Mouse (Mus musculus): ENCODE measurements around the gene Mt4.

DNA sequence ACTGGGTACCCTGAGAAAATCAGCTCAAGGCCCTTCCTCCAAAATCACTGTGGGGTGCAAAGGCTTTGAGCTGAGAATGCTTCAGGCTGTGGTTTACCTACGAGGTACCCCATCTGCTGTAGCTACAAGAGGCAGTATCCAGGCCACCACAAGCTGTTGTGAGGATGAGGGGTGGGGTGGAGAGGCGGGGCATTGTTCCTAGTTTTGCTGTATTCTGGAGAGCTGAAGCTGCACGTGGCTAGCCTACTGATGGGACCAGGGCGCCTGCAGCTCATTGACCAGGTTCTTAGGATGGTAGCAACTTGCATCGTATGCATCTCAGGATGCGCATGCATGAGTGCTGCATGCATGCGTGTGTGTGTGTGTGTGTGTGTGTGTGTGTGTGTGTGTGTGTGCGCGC, 15.4 kb upstream of the Mt4 start:
- TF ChIP-seq CTCF (IDR thresholded peaks at IDR 0.05; ENCODE audit: low read depth, low read length) (no peak), POLR2A (IDR thresholded peaks at IDR 0.05; ENCODE audit: borderline replicate concordance, low read depth, low read length) (no peak)

Measured in bone marrow macrophage, adult 2 months (primary cell).